Mouse (Mus musculus): Measurements from ENCODE around the gene Osbpl7. TPM values are rescaled to one million over a fixed set of nuclear protein-coding genes. Genes with fewer than 3 reads are reported as not detected.

The Osbpl7 gene
- polyA plus RNA-seq, 1 experiment = 1.8 TPM

DNA sequence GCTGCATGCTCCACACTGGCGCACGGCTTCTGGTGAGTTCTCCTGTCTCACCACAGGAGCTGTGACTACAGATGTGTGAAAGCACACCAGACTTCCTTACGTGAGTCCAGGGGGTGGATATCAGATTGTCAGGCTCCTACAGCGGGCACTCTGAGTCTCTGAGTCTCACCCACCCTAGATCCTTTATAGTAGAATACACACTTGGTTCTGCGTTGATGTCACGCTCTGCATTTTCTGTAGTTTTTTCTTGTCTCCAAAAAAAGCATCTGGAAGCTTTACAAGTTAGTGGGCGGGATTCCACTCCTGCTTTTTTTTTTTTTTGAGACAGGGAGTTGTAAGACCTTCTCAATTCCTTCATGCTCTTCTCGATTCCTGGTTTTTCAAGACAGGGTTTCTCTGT is 5.5 kb upstream of the Osbpl7 start:
- H3K4me3 ChIP-seq (ENCODE audit: insufficient read depth, poor library complexity, severe bottlenecking) = no peak overlapping the region
- no peak for TF ChIP-seq MYOG (IDR thresholded peaks at IDR 0.05; ENCODE audit: control insufficient read depth, extremely low read depth, insufficient read length)
- TF ChIP-seq MAX (IDR thresholded peaks at IDR 0.05) = no peak
- no peak for TF ChIP-seq USF1 (IDR thresholded peaks at IDR 0.05; ENCODE audit: low read depth)
- no peak for TF ChIP-seq CEBPB (IDR thresholded peaks at IDR 0.05; ENCODE audit: low read depth)
- no peak for TF ChIP-seq CTCF (IDR thresholded peaks at IDR 0.05; ENCODE audit: control insufficient read depth, insufficient read depth, insufficient read length)
- no peak overlapping the region for H3ac ChIP-seq (ENCODE audit: control insufficient read depth, insufficient read length, low read depth)
- peaks cover 33% of the 10 kb centered on the region for H3K36me3 ChIP-seq (ENCODE audit: control insufficient read depth, insufficient read depth)
- H3K27me3 ChIP-seq (ENCODE audit: control insufficient read depth, insufficient read depth, insufficient read length) = no peaks in the 10 kb centered on the region
- peaks cover 38% of the 10 kb centered on the region for H3K79me2 ChIP-seq (ENCODE audit: control insufficient read depth, insufficient read depth)
- peaks cover 31% of the 10 kb centered on the region for H3K79me3 ChIP-seq (ENCODE audit: low read depth)

DNA sequence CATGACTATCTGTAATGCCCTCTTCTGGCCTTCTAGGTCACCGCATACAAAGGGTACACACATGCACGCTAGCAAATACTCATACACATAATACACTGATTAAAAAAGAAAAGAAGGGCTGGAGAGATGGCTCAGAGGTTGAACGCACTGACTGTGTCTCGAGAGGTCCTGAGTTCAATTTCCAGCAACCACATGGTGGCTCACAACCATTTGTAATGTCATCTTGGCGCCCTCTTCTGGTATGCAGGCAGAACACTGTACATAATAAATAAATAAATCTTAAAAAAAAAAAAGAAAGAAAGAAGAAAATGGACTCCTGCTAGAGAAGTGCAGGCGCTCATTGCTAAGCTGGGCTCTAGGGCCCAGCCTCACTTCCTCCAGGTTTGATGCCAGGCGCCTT is 4.6 kb upstream of the Osbpl7 start:
- H3K36me3 ChIP-seq (ENCODE audit: control insufficient read depth, insufficient read depth) = peaks cover 33% of the 10 kb centered on the region
- peaks cover 31% of the 10 kb centered on the region for H3K79me3 ChIP-seq (ENCODE audit: low read depth)
- H3ac ChIP-seq (ENCODE audit: control insufficient read depth, insufficient read length, low read depth) = no peak overlapping the region
- H3K27me3 ChIP-seq (ENCODE audit: control insufficient read depth, insufficient read depth, insufficient read length) = no peaks in the 10 kb centered on the region
- no peak for TF ChIP-seq MYOD1 (IDR thresholded peaks at IDR 0.05; ENCODE audit: control insufficient read depth, insufficient read length, low read depth)
- TF ChIP-seq MYOG (IDR thresholded peaks at IDR 0.05; ENCODE audit: control insufficient read depth, extremely low read depth, insufficient read length) = no peak
- TF ChIP-seq CTCF (IDR thresholded peaks at IDR 0.05; ENCODE audit: control insufficient read depth, insufficient read depth, insufficient read length) = no peak
- TF ChIP-seq FOSL1 (IDR thresholded peaks at IDR 0.05; ENCODE audit: insufficient read depth, low read length, poor library complexity, severe bottlenecking) = no peak
- H3K79me2 ChIP-seq (ENCODE audit: control insufficient read depth, insufficient read depth) = peaks cover 38% of the 10 kb centered on the region
- no peak overlapping the region for H3K4me3 ChIP-seq (ENCODE audit: insufficient read depth, poor library complexity, severe bottlenecking)

- Histone ChIP-seq H3K27me3 (ENCODE audit: control insufficient read depth, insufficient read depth, insufficient read length) (no peaks in the 10 kb centered on the region), H3K79me3 (ENCODE audit: low read depth) (peaks cover 15% of the 10 kb centered on the region), H3ac (ENCODE audit: control insufficient read depth, insufficient read length, low read depth) (no peak overlapping the region), H3K4me3 (ENCODE audit: insufficient read depth, poor library complexity, severe bottlenecking) (no peak overlapping the region), H3K79me2 (ENCODE audit: control insufficient read depth, insufficient read depth) (peaks cover 18% of the 10 kb centered on the region), H3K36me3 (ENCODE audit: control insufficient read depth, insufficient read depth) (peaks cover 33% of the 10 kb centered on the region)
- TF ChIP-seq MYOD1 (IDR thresholded peaks at IDR 0.05; ENCODE audit: control insufficient read depth, insufficient read length, low read depth) (no peak), CEBPB (IDR thresholded peaks at IDR 0.05; ENCODE audit: low read depth) (no peak), MYOG (IDR thresholded peaks at IDR 0.05; ENCODE audit: control insufficient read depth, extremely low read depth, insufficient read length) (no peak), CTCF (IDR thresholded peaks at IDR 0.05; ENCODE audit: control insufficient read depth, insufficient read depth, insufficient read length) (no peak), MAX (IDR thresholded peaks at IDR 0.05) (no peak), USF1 (IDR thresholded peaks at IDR 0.05; ENCODE audit: low read depth) (no peak), FOSL1 (IDR thresholded peaks at IDR 0.05; ENCODE audit: insufficient read depth, low read length, poor library complexity, severe bottlenecking) (no peak)
Measured at GRCm38 (mm10) chr11:97048090-97048650, 2.3 kb upstream of the Osbpl7 start.

- H3K36me3 ChIP-seq (ENCODE audit: control insufficient read depth, insufficient read depth) = peaks cover 26% of the 10 kb centered on the region
- TF ChIP-seq USF1 (IDR thresholded peaks at IDR 0.05; ENCODE audit: low read depth) (no peak), MYOG (IDR thresholded peaks at IDR 0.05; ENCODE audit: control insufficient read depth, extremely low read depth, insufficient read length) (no peak), MYOD1 (IDR thresholded peaks at IDR 0.05; ENCODE audit: control insufficient read depth, insufficient read length, low read depth) (no peak), FOSL1 (IDR thresholded peaks at IDR 0.05; ENCODE audit: insufficient read depth, low read length, poor library complexity, severe bottlenecking) (no peak), CEBPB (IDR thresholded peaks at IDR 0.05; ENCODE audit: low read depth) (no peak), MAX (IDR thresholded peaks at IDR 0.05) (no peak), CTCF (IDR thresholded peaks at IDR 0.05; ENCODE audit: control insufficient read depth, insufficient read depth, insufficient read length) (no peak)
- peaks cover 4% of the 10 kb centered on the region for H3K79me2 ChIP-seq (ENCODE audit: control insufficient read depth, insufficient read depth)
- no peak overlapping the region for H3ac ChIP-seq (ENCODE audit: control insufficient read depth, insufficient read length, low read depth)
- H3K4me3 ChIP-seq (ENCODE audit: insufficient read depth, poor library complexity, severe bottlenecking) = no peak overlapping the region
- H3K27me3 ChIP-seq (ENCODE audit: control insufficient read depth, insufficient read depth, insufficient read length) = no peaks in the 10 kb centered on the region
- peaks cover 5% of the 10 kb centered on the region for H3K79me3 ChIP-seq (ENCODE audit: low read depth)
Measured at GRCm38 (mm10) chr11:97049492-97050085, 839 bp upstream of the Osbpl7 start.

DNA sequence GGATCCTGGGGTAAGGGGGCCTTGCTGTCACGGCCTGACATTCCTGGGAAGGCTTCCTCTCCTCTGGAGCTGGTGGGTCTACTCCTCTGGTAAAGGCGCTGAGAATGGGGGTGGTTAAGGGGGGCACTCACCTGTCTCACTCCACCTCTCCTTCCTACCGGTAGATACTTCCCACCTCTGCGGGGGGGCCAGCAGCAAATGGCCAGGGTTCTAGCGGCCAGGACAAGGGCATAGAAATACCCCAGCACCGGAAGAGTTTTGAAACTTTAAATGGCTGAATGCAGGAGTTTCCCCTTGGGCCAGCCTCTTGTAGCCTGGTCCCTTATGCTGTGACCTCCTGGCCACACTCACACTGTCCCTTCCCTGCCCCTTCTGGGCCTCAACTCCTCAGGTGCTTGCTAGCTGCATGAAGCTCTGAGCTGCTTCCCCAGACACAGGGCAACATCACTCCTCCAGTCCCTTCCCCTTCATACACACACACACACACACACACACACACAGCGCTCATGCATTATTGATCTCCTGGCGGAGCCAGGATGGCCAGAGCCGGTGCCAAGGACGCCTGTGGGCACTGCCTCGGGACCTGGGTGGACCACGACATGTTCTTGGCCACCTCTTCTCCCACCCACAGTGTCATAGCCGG is 637 bp downstream of the Osbpl7 start:
- peak overlapping the region; percentile 83 for H3ac ChIP-seq (ENCODE audit: control insufficient read depth, insufficient read length, low read depth)
- no peaks in the 10 kb centered on the region for H3K79me2 ChIP-seq (ENCODE audit: control insufficient read depth, insufficient read depth)
- H3K36me3 ChIP-seq (ENCODE audit: control insufficient read depth, insufficient read depth) = peaks cover 18% of the 10 kb centered on the region
- peak overlapping the region; percentile 32 for H3K4me3 ChIP-seq (ENCODE audit: insufficient read depth, poor library complexity, severe bottlenecking)
- peaks cover under 1% of the 10 kb centered on the region for H3K79me3 ChIP-seq (ENCODE audit: low read depth)
- TF ChIP-seq MAX (IDR thresholded peaks at IDR 0.05) (no peak), FOSL1 (IDR thresholded peaks at IDR 0.05; ENCODE audit: insufficient read depth, low read length, poor library complexity, severe bottlenecking) (no peak), MYOD1 (IDR thresholded peaks at IDR 0.05; ENCODE audit: control insufficient read depth, insufficient read length, low read depth) (no peak), USF1 (IDR thresholded peaks at IDR 0.05; ENCODE audit: low read depth) (no peak)
- H3K27me3 ChIP-seq (ENCODE audit: control insufficient read depth, insufficient read depth, insufficient read length) = no peaks in the 10 kb centered on the region
